Mouse (Mus musculus): ENCODE measurements around the gene Efr3b. TPM values are rescaled to one million over a fixed set of nuclear protein-coding genes. Genes with fewer than 3 reads are reported as not detected.
A peak's percentile ranks its signal among the peaks of the same experiment; 100 is the strongest.

Gene Efr3b
- total and polyA plus RNA-seq, 2 experiments from 2014 or later: 32.8 to 111 TPM

DNA sequence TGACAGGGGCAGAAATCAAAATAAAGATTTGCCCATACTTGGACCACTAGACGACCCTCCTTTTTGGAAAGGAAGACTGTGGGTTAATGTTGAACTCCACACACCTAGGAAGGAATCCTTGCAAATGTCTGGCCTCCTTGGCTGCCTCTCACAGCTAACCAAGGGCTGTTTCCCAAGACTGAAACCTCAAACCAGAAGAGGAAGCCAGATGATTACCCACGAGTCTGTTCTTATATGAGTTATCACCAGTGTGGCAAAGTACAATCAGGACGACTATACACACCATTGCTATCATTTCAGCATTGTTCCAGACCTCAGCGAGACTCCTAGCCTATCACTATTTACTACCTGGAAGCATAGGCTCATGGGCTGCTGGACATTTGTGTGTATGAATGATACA lies 9.7 kb downstream of the Efr3b start:
- no peak overlapping the region for H3K9ac ChIP-seq (replicated peaks; ENCODE audit: low read length, poor library complexity, severe bottlenecking)
- no peaks in the 10 kb centered on the region; the same call in 1 of the 2 replicates for H3K36me3 ChIP-seq (ENCODE audit: insufficient read depth, low read length)
- DNase-seq (ENCODE audit: low spot score): no peak
- TF ChIP-seq CTCF (IDR thresholded peaks at IDR 0.05): no peak
- H3K4me1 ChIP-seq (ENCODE audit: insufficient read depth, low read length): no peaks in the 10 kb centered on the region
- H3K27ac ChIP-seq (ENCODE audit: low read depth, low read length): no peak overlapping the region
- no peaks in the 10 kb centered on the region for H3K9me3 ChIP-seq (ENCODE audit: low read length)
- no peaks in the 10 kb centered on the region for H3K27me3 ChIP-seq (ENCODE audit: insufficient read depth, low read length)
- H3K4me2 ChIP-seq (ENCODE audit: low read depth, low read length, poor library complexity, severe bottlenecking): no peak overlapping the region
- ATAC-seq (ENCODE audit: low FRiP score): no peak
- no peak overlapping the region for H3K4me3 ChIP-seq (ENCODE audit: low read depth, low read length)
- 81% methylated on average over 4 of the region's 4 CpGs for WGBS

GRCm38 (mm10) chr12:4028516-4028915 lies 10.2 kb downstream of the Efr3b start:
- Histone ChIP-seq H3K4me1 (ENCODE audit: insufficient read depth, low read length) (no peaks in the 10 kb centered on the region), H3K27me3 (ENCODE audit: insufficient read depth, low read length) (no peaks in the 10 kb centered on the region), H3K36me3 (ENCODE audit: insufficient read depth, low read length) (no peaks in the 10 kb centered on the region; the same call in 1 of the 2 replicates), H3K4me3 (ENCODE audit: low read depth, low read length) (no peak overlapping the region), H3K4me2 (ENCODE audit: low read depth, low read length, poor library complexity, severe bottlenecking) (no peak overlapping the region), H3K9me3 (ENCODE audit: low read length) (no peaks in the 10 kb centered on the region), H3K27ac (ENCODE audit: low read depth, low read length) (no peak overlapping the region), H3K9ac (replicated peaks; ENCODE audit: low read length, poor library complexity, severe bottlenecking) (no peak overlapping the region)
- 84% methylated on average over 11 of the region's 11 CpGs for WGBS
- no peak for ATAC-seq (ENCODE audit: low FRiP score)
- TF ChIP-seq CTCF (IDR thresholded peaks at IDR 0.05): no peak
- no peak for DNase-seq (ENCODE audit: low spot score)

DNA sequence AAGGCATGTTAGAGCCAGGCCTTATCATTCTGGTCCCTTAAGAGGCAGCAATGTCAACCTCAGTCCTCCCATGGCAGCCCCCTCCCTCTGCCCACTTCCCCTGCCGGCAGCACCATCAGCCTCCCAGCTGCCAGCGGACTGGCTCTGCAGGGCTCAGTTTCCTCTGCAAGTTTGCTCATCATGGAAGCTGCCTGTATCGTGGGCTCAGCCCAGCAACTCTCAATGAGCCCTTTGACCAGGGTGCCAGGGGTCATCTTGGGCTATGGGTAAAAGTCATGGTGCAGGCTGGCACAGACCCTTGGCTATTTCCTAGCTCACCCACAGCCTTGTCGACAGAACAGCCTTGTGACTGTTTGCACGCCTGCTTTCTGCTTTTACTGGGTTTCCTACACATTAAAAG lies 14.4 kb downstream of the Efr3b start:
- no peak for DNase-seq (ENCODE audit: low spot score)
- ATAC-seq (ENCODE audit: low FRiP score): no peak

DNA sequence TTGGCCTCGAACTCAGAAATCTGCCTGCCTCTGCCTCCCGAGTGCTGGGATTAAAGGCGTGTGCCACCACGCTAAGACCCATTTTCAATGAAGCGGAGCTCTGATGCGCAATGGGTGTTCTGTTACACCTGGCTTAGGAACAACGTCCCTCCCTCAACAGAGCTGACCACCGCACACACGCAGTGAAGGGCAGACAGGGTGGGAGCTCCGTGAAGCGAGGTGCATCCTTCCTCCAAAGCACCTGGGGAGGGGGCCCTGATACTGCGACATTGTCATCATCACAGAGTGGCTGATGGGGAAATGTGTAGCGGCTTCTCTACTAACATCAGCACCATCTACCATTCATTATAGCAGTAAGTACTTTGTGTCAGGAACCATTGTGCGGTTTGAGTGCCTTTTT lies 15.2 kb downstream of the Efr3b start:
- Histone ChIP-seq H3K27me3 (ENCODE audit: insufficient read depth, low read length) (no peaks in the 10 kb centered on the region), H3K36me3 (ENCODE audit: insufficient read depth, low read length) (no peaks in the 10 kb centered on the region), H3K4me2 (ENCODE audit: low read depth, low read length, poor library complexity, severe bottlenecking) (no peak overlapping the region), H3K27ac (ENCODE audit: low read depth, low read length) (no peak overlapping the region), H3K4me1 (ENCODE audit: insufficient read depth, low read length) (no peaks in the 10 kb centered on the region), H3K9ac (replicated peaks; ENCODE audit: low read length, poor library complexity, severe bottlenecking) (no peak overlapping the region), H3K4me3 (ENCODE audit: low read depth, low read length) (no peak overlapping the region), H3K9me3 (ENCODE audit: low read length) (no peaks in the 10 kb centered on the region)
- 94% methylated on average over 14 of the region's 14 CpGs for WGBS
- ATAC-seq (ENCODE audit: low FRiP score) (no peak), DNase-seq (ENCODE audit: low spot score) (no peak)
- TF ChIP-seq CTCF (IDR thresholded peaks at IDR 0.05): no peak

More for the DNA sequence above, 14.4 kb downstream of the Efr3b start:
- Histone ChIP-seq H3K9me3 (ENCODE audit: low read length) (no peaks in the 10 kb centered on the region), H3K4me3 (ENCODE audit: low read depth, low read length) (no peak overlapping the region), H3K27ac (ENCODE audit: low read depth, low read length) (no peak overlapping the region), H3K9ac (replicated peaks; ENCODE audit: low read length, poor library complexity, severe bottlenecking) (no peak overlapping the region), H3K36me3 (ENCODE audit: insufficient read depth, low read length) (no peaks in the 10 kb centered on the region; the same call in 1 of the 2 replicates), H3K4me1 (ENCODE audit: insufficient read depth, low read length) (no peaks in the 10 kb centered on the region), H3K27me3 (ENCODE audit: insufficient read depth, low read length) (no peaks in the 10 kb centered on the region), H3K4me2 (ENCODE audit: low read depth, low read length, poor library complexity, severe bottlenecking) (no peak overlapping the region)
- TF ChIP-seq CTCF (IDR thresholded peaks at IDR 0.05): no peak
- 71% methylated on average over 5 of the region's 5 CpGs for WGBS

DNA sequence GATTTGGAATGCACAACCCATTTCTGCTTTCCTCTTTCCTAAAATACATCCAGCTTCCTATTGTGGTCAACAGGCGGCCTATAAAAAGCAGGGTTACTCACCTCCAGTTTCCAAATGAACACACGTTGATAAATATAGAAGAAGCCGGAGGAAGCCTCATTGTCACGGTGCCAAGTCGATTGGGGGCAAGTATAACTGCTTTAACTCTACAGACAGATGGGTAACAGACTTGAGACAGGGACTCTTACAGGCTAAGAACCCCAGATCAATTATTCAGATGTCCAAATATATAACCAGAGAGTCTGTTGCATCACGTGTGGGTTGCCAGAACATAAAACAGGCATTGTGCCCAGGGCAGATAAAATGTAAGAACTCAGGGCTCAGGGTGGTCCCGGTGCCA lies 15.9 kb downstream of the Efr3b start:
- ATAC-seq (ENCODE audit: low FRiP score): no peak
- Histone ChIP-seq H3K27me3 (ENCODE audit: insufficient read depth, low read length) (no peaks in the 10 kb centered on the region), H3K9ac (replicated peaks; ENCODE audit: low read length, poor library complexity, severe bottlenecking) (no peak overlapping the region), H3K9me3 (ENCODE audit: low read length) (no peaks in the 10 kb centered on the region), H3K4me1 (ENCODE audit: insufficient read depth, low read length) (no peaks in the 10 kb centered on the region), H3K36me3 (ENCODE audit: insufficient read depth, low read length) (no peaks in the 10 kb centered on the region), H3K4me2 (ENCODE audit: low read depth, low read length, poor library complexity, severe bottlenecking) (no peak overlapping the region), H3K4me3 (ENCODE audit: low read depth, low read length) (no peak overlapping the region), H3K27ac (ENCODE audit: low read depth, low read length) (no peak overlapping the region)
- 79% methylated on average over 7 of the region's 7 CpGs for WGBS
- no peak for DNase-seq (ENCODE audit: low spot score)
- TF ChIP-seq CTCF (IDR thresholded peaks at IDR 0.05): no peak

GRCm38 (mm10) chr12:4020505-4020904 lies 18.2 kb downstream of the Efr3b start:
- 39% methylated on average over 8 of the region's 8 CpGs for WGBS
- no peak overlapping the region for H3K9ac ChIP-seq (replicated peaks; ENCODE audit: low read length, poor library complexity, severe bottlenecking)
- ATAC-seq (ENCODE audit: low FRiP score): peak; percentile 49; the same call in 1 of the 2 replicates
- H3K27me3 ChIP-seq (ENCODE audit: insufficient read depth, low read length): no peaks in the 10 kb centered on the region
- TF ChIP-seq CTCF (IDR thresholded peaks at IDR 0.05): no peak
- H3K4me1 ChIP-seq (ENCODE audit: insufficient read depth, low read length): no peaks in the 10 kb centered on the region
- H3K4me2 ChIP-seq (ENCODE audit: low read depth, low read length, poor library complexity, severe bottlenecking): no peak overlapping the region
- DNase-seq (ENCODE audit: low spot score): no peak
- no peaks in the 10 kb centered on the region for H3K36me3 ChIP-seq (ENCODE audit: insufficient read depth, low read length)
- no peaks in the 10 kb centered on the region for H3K9me3 ChIP-seq (ENCODE audit: low read length)
- no peak overlapping the region for H3K4me3 ChIP-seq (ENCODE audit: low read depth, low read length)
- H3K27ac ChIP-seq (ENCODE audit: low read depth, low read length): no peak overlapping the region
